Mouse (Mus musculus): Measurements from ENCODE around the gene Usp3. TPM values are rescaled to one million over a fixed set of nuclear protein-coding genes. Genes with fewer than 3 reads are reported as not detected.

The Usp3 gene
- polyA plus RNA-seq, 1 experiment from 2014 or later = 54.0 TPM

GRCm38 (mm10) chr9:66603907-66604306, 11.0 kb upstream of the Usp3 start:
- no peaks in the 10 kb centered on the region for H3K36me3 ChIP-seq
- no peaks in the 10 kb centered on the region for H3K27me3 ChIP-seq
- no peak overlapping the region for H3K9ac ChIP-seq
- no peak overlapping the region for H3K4me2 ChIP-seq (replicated peaks)
- ATAC-seq (ENCODE audit: insufficient number of reproducible peaks, low FRiP score, low TSS enrichment, low read depth) = no peak
- peaks cover 12% of the 10 kb centered on the region; the same call in 1 of the 2 replicates for H3K4me1 ChIP-seq
- no peak overlapping the region for H3K27ac ChIP-seq (replicated peaks)
- no peak overlapping the region for H3K4me3 ChIP-seq (replicated peaks)
- WGBS = 87% methylated on average over 1 of the region's 1 CpGs
- H3K9me3 ChIP-seq (replicated peaks) = no peaks in the 10 kb centered on the region

DNA sequence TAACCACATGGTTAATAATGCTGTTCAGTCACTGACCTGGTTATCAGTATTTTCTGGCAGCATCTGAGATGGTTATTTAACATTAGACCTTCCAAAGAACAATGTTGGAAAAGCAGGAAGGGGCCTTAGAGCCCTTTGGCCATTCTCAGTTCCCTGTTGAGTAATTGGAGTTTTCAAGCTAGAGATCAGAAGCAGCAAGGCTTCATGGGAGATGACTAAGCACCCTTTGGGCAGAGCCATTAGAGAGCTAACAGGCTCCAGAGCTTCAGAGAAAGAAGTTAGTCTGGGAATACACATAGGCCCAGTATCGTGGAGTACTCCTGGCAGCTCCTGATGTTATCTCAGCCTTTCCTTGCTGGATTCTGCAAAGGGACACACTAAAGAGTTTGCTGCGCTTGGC, 8.1 kb upstream of the Usp3 start:
- Histone ChIP-seq H3K9ac (no peak overlapping the region), H3K4me1 (peaks cover 15% of the 10 kb centered on the region), H3K9me3 (replicated peaks) (no peaks in the 10 kb centered on the region), H3K4me3 (replicated peaks) (no peak overlapping the region), H3K36me3 (no peaks in the 10 kb centered on the region), H3K27ac (replicated peaks) (no peak overlapping the region), H3K27me3 (no peaks in the 10 kb centered on the region), H3K4me2 (replicated peaks) (no peak overlapping the region)
- ATAC-seq (ENCODE audit: insufficient number of reproducible peaks, low FRiP score, low TSS enrichment, low read depth) = no peak
- WGBS = 62% methylated on average over 2 of the region's 2 CpGs

- Histone ChIP-seq H3K4me2 (replicated peaks) (no peak overlapping the region), H3K27ac (replicated peaks) (no peak overlapping the region), H3K27me3 (no peaks in the 10 kb centered on the region), H3K9ac (no peak overlapping the region), H3K4me1 (peaks cover 16% of the 10 kb centered on the region), H3K36me3 (no peaks in the 10 kb centered on the region), H3K4me3 (replicated peaks) (no peak overlapping the region), H3K9me3 (replicated peaks) (no peaks in the 10 kb centered on the region)
- no peak for ATAC-seq (ENCODE audit: insufficient number of reproducible peaks, low FRiP score, low TSS enrichment, low read depth)
- 83% methylated on average over 2 of the region's 2 CpGs for WGBS
Observed at GRCm38 (mm10) chr9:66600551-66600950, 7.6 kb upstream of the Usp3 start.

DNA sequence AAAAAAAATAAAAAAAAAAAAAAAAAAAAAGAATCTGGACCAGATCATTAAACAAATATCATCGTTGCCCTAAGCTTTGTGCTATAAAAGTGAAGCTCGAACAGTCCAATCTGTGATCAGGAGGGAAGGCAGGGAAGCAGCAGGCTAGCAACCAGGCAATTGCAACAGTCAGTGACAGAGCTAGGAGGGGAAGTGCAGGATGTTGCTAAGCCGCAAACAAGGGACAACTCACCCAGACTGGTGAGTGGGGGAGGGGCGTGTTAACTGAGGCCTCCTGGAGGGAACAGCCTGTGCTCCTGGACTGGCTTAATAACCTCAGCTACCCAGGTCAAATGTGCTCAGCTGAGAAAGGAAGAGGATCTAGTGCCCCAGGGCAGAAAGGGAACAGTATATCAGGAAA, 6.6 kb upstream of the Usp3 start:
- peaks cover 13% of the 10 kb centered on the region for H3K4me1 ChIP-seq
- H3K9ac ChIP-seq = no peak overlapping the region
- H3K36me3 ChIP-seq = no peaks in the 10 kb centered on the region
- H3K9me3 ChIP-seq (replicated peaks) = no peaks in the 10 kb centered on the region
- no peak overlapping the region for H3K4me3 ChIP-seq (replicated peaks)
- no peak for ATAC-seq (ENCODE audit: insufficient number of reproducible peaks, low FRiP score, low TSS enrichment, low read depth)
- H3K27me3 ChIP-seq = no peaks in the 10 kb centered on the region
- H3K27ac ChIP-seq (replicated peaks) = no peak overlapping the region
- H3K4me2 ChIP-seq (replicated peaks) = no peak overlapping the region
- WGBS = 16% methylated on average over 4 of the region's 4 CpGs

DNA sequence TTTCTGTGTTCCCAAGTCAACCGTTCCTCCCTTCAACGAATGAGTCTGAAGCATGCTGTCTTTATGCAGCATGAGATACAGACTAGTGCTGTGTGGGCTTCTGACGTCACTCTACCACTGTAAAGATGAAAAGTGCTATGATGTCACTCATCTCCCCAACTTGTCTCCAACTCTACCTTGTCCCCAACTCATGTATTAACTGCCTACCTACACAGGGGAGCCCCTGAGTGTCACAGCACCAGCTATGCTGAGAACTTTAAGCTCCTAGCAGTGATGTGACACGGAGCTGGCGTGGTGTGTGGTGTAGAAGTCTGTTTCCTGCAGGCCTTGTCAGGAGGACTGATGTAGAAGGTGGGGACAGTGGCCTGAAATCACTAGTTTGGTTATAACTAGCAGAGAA, 5.7 kb upstream of the Usp3 start:
- no peaks in the 10 kb centered on the region for H3K36me3 ChIP-seq
- WGBS = 68% methylated on average over 5 of the region's 5 CpGs
- H3K4me2 ChIP-seq (replicated peaks) = no peak overlapping the region
- H3K27me3 ChIP-seq = no peaks in the 10 kb centered on the region
- no peaks in the 10 kb centered on the region for H3K9me3 ChIP-seq (replicated peaks)
- peaks cover 16% of the 10 kb centered on the region for H3K4me1 ChIP-seq
- H3K9ac ChIP-seq = no peak overlapping the region
- no peak overlapping the region for H3K4me3 ChIP-seq (replicated peaks)
- no peak overlapping the region for H3K27ac ChIP-seq (replicated peaks)
- no peak for ATAC-seq (ENCODE audit: insufficient number of reproducible peaks, low FRiP score, low TSS enrichment, low read depth)

- Histone ChIP-seq H3K27ac (replicated peaks) (no peak overlapping the region), H3K9me3 (replicated peaks) (no peaks in the 10 kb centered on the region), H3K4me1 (peaks cover 22% of the 10 kb centered on the region), H3K4me3 (replicated peaks) (no peak overlapping the region), H3K36me3 (no peaks in the 10 kb centered on the region), H3K4me2 (replicated peaks) (no peak overlapping the region), H3K9ac (no peak overlapping the region), H3K27me3 (no peaks in the 10 kb centered on the region)
- no peak for ATAC-seq (ENCODE audit: insufficient number of reproducible peaks, low FRiP score, low TSS enrichment, low read depth)
- WGBS = 47% methylated on average over 7 of the region's 7 CpGs
Observed at GRCm38 (mm10) chr9:66597480-66598215, 4.7 kb upstream of the Usp3 start.

DNA sequence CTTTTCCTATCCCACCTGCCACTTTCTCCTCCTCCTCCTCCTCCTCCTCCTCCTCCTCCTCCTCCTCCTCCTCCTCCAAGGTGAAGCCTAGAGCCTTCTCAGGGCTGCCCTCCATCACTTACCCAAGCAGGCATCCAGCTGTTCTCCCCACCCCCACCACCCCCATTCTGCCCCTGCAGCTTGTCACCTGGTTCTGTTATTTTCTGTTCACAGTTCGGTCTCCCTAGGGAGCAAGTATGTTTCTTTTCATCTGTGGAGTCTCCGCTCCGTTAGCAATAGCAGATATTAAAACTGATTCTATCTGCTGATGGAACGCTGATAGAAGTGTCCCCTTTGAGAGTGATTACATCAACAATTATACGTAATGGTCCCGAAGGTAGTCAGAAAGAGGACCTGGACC, 4.1 kb upstream of the Usp3 start:
- no peak overlapping the region for H3K27ac ChIP-seq (replicated peaks)
- no peak overlapping the region for H3K4me2 ChIP-seq (replicated peaks)
- no peak overlapping the region for H3K4me3 ChIP-seq (replicated peaks)
- 27% methylated on average over 6 of the region's 6 CpGs for WGBS
- no peaks in the 10 kb centered on the region for H3K9me3 ChIP-seq (replicated peaks)
- no peaks in the 10 kb centered on the region for H3K36me3 ChIP-seq
- H3K9ac ChIP-seq = no peak overlapping the region
- peaks cover 22% of the 10 kb centered on the region for H3K4me1 ChIP-seq
- no peak for ATAC-seq (ENCODE audit: insufficient number of reproducible peaks, low FRiP score, low TSS enrichment, low read depth)
- no peaks in the 10 kb centered on the region for H3K27me3 ChIP-seq

GRCm38 (mm10) chr9:66595722-66596675, 3.1 kb upstream of the Usp3 start:
- Histone ChIP-seq H3K36me3 (no peaks in the 10 kb centered on the region), H3K4me1 (peaks cover 27% of the 10 kb centered on the region), H3K27me3 (no peaks in the 10 kb centered on the region), H3K4me3 (replicated peaks) (no peak overlapping the region), H3K27ac (replicated peaks) (peak overlapping the region; percentile 23; the same call in 1 of the 2 replicates), H3K9ac (no peak overlapping the region), H3K9me3 (replicated peaks) (no peaks in the 10 kb centered on the region), H3K4me2 (replicated peaks) (no peak overlapping the region)
- 37% methylated on average over 5 of the region's 5 CpGs for WGBS
- no peak for ATAC-seq (ENCODE audit: insufficient number of reproducible peaks, low FRiP score, low TSS enrichment, low read depth)

- Histone ChIP-seq H3K4me2 (replicated peaks) (peak overlapping the region; percentile 71), H3K4me3 (replicated peaks) (peak overlapping the region; percentile 86; the same call in 1 of the 2 replicates), H3K36me3 (no peaks in the 10 kb centered on the region), H3K27ac (replicated peaks) (0 out of 2 replicates have a peak overlapping the region, but pooled peaks have one; percentile 93), H3K9me3 (replicated peaks) (no peaks in the 10 kb centered on the region), H3K4me1 (peaks cover 36% of the 10 kb centered on the region), H3K9ac (no peak overlapping the region), H3K27me3 (no peaks in the 10 kb centered on the region)
- WGBS = 62% methylated on average over 3 of the region's 3 CpGs
- ATAC-seq (ENCODE audit: insufficient number of reproducible peaks, low FRiP score, low TSS enrichment, low read depth) = no peak
Observed at GRCm38 (mm10) chr9:66594061-66594460, 1.1 kb upstream of the Usp3 start.

DNA sequence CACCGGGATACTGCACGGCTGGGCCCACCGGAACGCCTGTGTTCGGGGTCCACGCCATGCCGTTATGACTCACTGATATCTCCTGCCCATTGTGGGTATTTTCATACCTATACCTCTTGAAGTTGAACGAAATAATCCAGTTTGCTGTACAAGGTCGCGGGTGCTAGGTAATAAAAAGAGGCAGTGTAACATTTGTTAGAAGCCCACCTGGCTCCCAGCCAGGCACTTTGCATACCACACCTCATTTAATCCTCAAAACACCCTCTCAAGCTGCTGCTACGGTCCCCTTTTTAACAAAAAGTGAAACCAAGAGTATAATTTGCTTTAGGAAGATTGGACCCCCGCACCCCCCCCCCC, 649 bp upstream of the Usp3 start:
- Histone ChIP-seq H3K27me3 (no peaks in the 10 kb centered on the region), H3K9ac (peak overlapping the region; percentile 21; the same call in 1 of the 2 replicates), H3K4me3 (replicated peaks) (peak overlapping the region; percentile 86), H3K4me2 (replicated peaks) (peak overlapping the region; percentile 71), H3K9me3 (replicated peaks) (no peaks in the 10 kb centered on the region), H3K4me1 (peaks cover 40% of the 10 kb centered on the region), H3K36me3 (no peaks in the 10 kb centered on the region), H3K27ac (replicated peaks) (peak overlapping the region; percentile 93)
- no peak for ATAC-seq (ENCODE audit: insufficient number of reproducible peaks, low FRiP score, low TSS enrichment, low read depth)
- 10% methylated on average over 12 of the region's 12 CpGs for WGBS

GRCm38 (mm10) chr9:66591851-66592645, 894 bp downstream of the Usp3 start:
- WGBS = under 1% methylated on average over 68 of the region's 83 CpGs
- Histone ChIP-seq H3K4me1 (peaks cover 43% of the 10 kb centered on the region), H3K9me3 (replicated peaks) (no peaks in the 10 kb centered on the region), H3K36me3 (no peaks in the 10 kb centered on the region), H3K27ac (replicated peaks) (peak overlapping the region; percentile 93), H3K4me3 (replicated peaks) (peak overlapping the region; percentile 86), H3K27me3 (no peaks in the 10 kb centered on the region), H3K9ac (peak overlapping the region; percentile 85), H3K4me2 (replicated peaks) (peak overlapping the region; percentile 71)
- ATAC-seq (ENCODE audit: insufficient number of reproducible peaks, low FRiP score, low TSS enrichment, low read depth) = peak; percentile 44

Measured in embryonic facial prominence, embryonic 15.5 days (tissue).